Mouse (Mus musculus) limb, embryonic 12.5 days (tissue): ENCODE measurements around the gene Itga6. TPM values are rescaled to one million over a fixed set of nuclear protein-coding genes. Genes with fewer than 3 reads are reported as not detected.

ENCODE experiments used
- ATAC-seq: fragments of 200-750 bp; cut with Nextera tagmentation; 2 replicates; pipeline ENCODE4 v1.8.0; 2017; ENCODE audit warnings: low read depth, moderate TSS enrichment; ENCODE audit not compliant: insufficient number of reproducible peaks, insufficient read depth, low FRiP score, low TSS enrichment
- H3K27ac ChIP-seq: fragments of 300-500 bp; sonication (generic); 2 replicates; pipeline ENCODE4 v1.5.1; 2016; ENCODE audit warnings: mild to moderate bottlenecking, moderate library complexity
- H3K27me3 ChIP-seq: fragments of 300-500 bp; sonication (generic); 2 replicates; pipeline ENCODE4 v1.6.1; 2016; ENCODE audit warnings: mild to moderate bottlenecking, moderate library complexity
- H3K36me3 ChIP-seq: fragments of 300-500 bp; sonication (generic); 2 replicates; pipeline ENCODE4 v1.6.1; 2016; ENCODE audit warnings: mild to moderate bottlenecking, moderate library complexity
- H3K4me1 ChIP-seq: fragments of 300-500 bp; sonication (generic); replicated peaks from 2 replicates; pipeline ENCODE4 v1.6.1; 2016
- H3K4me2 ChIP-seq: fragments of 300-500 bp; sonication (generic); 2 replicates; pipeline ENCODE4 v1.6.1; 2016; ENCODE audit warnings: mild to moderate bottlenecking, moderate library complexity
- H3K4me3 ChIP-seq: fragments of 300-500 bp; sonication (generic); replicated peaks from 2 replicates; pipeline ENCODE4 v1.5.1; 2016; ENCODE audit warnings: mild to moderate bottlenecking
- H3K9ac ChIP-seq: fragments of 300-500 bp; sonication (generic); replicated peaks from 2 replicates; pipeline ENCODE4 v1.6.1; 2016; ENCODE audit warnings: mild to moderate bottlenecking, moderate library complexity
- H3K9me3 ChIP-seq: fragments of 300-500 bp; sonication (generic); 2 replicates; pipeline ENCODE4 v1.6.1; 2016; ENCODE audit warnings: mild to moderate bottlenecking, moderate library complexity
- WGBS: fragments of 180-500 bp; shearing (Covaris S2); methylation state at CpG from one replicate; pipeline ENCODE4 v1.1.7; 2016; 5-methylcytosine and 5-hydroxymethylcytosine counted together
- polyA plus RNA-seq: library from polyadenylated mRNA; unstranded; fragments of >200 nt; fragmentation: Nextera tagmentation; extraction: Ambion mirVana; gene quantifications from 2 replicates; pipeline ENCODE4 v1.2.1, GENCODE M21; 2016

The Itga6 gene
- polyA plus RNA-seq, 1 experiment from 2014 or later, result 30.0 TPM

DNA sequence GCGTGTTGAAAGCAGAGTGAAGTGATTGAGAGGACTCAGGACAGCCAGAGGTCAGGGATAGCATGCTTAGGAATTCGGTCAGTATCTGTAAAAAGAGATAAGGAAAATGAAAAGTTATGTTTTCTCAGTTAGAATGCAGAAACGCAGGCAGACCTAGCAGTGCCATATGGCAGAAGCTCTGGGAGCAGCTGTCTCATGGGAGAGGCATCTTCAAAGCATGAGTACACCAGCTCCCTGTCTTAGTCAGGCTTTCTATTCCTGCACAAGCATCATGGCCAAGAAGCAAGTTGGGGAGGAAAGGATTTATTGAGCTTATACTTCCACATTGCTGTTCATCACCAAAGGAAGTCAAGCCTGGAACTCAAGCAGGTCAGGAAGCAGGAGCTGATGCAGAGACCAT is 119.6 kb downstream of the Itga6 start:
- no peak for ATAC-seq
- Histone ChIP-seq H3K27me3 (no peaks in the 10 kb centered on the region), H3K4me2 (no peak overlapping the region), H3K27ac (no peak overlapping the region), H3K36me3 (no peaks in the 10 kb centered on the region), H3K4me3 (no peak overlapping the region), H3K9ac (no peak overlapping the region), H3K4me1 (peaks cover 4% of the 10 kb centered on the region; the same call in 1 of the 2 replicates), H3K9me3 (no peaks in the 10 kb centered on the region)
- WGBS, result 65% methylated on average over 3 of the region's 3 CpGs

DNA sequence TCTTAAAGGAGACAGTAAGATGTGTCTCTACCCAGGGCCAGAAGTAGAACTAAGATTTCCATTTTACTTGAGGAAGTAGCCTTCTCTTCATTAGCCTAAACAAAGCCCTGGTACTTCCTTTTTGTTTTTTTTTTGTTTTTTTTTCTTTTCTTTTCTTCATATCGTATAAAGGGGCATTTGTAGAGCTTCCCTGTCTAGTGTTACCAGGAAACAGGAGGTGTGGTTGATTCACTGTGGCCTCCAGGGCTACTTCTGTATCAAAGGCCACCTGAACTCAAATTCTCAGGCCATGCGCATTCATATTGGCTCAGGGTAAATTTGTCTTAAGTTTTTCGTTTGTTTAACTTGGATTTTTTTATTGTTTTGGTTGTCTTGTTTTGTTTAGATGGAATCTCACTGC is 120.5 kb downstream of the Itga6 start:
- ATAC-seq, result no peak
- H3K4me2 ChIP-seq, result no peak overlapping the region
- no peak overlapping the region for H3K9ac ChIP-seq
- no peak overlapping the region for H3K4me3 ChIP-seq
- H3K27me3 ChIP-seq, result no peaks in the 10 kb centered on the region
- WGBS, result 70% methylated on average over 3 of the region's 3 CpGs
- H3K27ac ChIP-seq, result no peak overlapping the region
- no peaks in the 10 kb centered on the region for H3K9me3 ChIP-seq
- H3K36me3 ChIP-seq, result no peaks in the 10 kb centered on the region
- H3K4me1 ChIP-seq, result peaks cover 4% of the 10 kb centered on the region; the same call in 1 of the 2 replicates

DNA sequence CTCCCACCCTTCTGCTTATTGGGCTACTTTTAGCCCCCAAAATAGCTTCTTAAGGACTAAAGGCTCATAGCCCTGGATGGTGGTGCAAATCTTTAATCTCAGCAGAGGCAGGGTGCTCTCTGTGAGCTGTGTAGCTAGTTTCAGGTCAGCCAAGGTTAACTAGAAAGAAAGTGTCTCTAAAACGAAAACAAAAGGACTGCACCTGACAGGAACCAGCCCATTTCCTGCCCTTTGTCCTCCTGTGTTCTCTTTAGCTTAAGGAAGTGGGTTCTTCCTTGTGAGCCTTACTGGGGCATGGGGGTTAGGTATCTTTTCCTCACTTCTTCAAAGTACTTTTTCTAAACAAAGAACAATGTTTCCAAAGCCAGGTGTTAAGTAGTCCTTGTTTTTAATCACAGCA is 121.1 kb downstream of the Itga6 start:
- no peaks in the 10 kb centered on the region for H3K9me3 ChIP-seq
- H3K27ac ChIP-seq, result no peak overlapping the region
- H3K4me3 ChIP-seq, result no peak overlapping the region
- no peaks in the 10 kb centered on the region for H3K36me3 ChIP-seq
- no peaks in the 10 kb centered on the region for H3K27me3 ChIP-seq
- 53% methylated on average over 1 of the region's 1 CpGs for WGBS
- peaks cover 4% of the 10 kb centered on the region; the same call in 1 of the 2 replicates for H3K4me1 ChIP-seq
- no peak for ATAC-seq
- H3K4me2 ChIP-seq, result no peak overlapping the region
- no peak overlapping the region for H3K9ac ChIP-seq

DNA sequence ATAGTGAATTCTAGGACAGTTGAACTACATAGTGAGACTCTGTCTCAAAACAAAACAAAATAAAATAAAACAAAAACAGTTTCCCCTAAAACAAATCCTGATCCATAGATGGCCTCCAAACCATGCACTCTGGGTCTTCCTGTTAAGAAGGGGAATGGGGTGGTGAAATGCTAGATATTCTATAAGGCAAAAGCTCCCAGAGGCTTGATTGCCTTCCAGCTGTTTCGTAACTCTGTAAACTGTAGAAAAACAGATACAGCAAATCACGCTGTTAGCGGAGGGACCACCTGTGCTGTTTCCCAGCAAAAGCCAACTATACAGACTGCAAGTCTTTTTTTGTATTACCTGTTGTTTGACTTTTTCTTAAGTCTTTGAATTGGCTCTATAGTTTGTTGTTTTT is 121.6 kb downstream of the Itga6 start:
- ATAC-seq, result no peak
- no peak overlapping the region for H3K4me3 ChIP-seq
- WGBS, result 58% methylated on average over 3 of the region's 3 CpGs

DNA sequence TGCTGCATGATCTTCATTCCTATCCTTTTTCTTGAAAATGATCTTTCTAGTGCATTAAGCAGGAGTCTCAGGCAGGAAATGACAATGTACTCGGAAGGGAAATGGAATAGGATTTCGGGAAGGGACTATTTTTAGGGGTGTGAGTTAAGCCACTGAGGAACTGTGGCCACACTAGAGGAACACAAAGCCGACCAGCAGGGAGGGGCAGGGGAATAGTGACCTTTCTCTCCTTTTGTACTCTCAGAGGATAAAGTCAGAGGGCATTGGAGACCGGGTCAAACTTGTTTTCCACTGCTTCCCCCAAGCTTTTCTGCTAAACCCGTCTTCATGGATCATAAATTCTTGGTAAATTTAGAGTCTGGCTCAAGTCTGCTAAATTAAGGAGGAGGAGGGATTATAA is 122.1 kb downstream of the Itga6 start:
- 29% methylated on average over 5 of the region's 5 CpGs for WGBS
- Histone ChIP-seq H3K4me1 (peaks cover 4% of the 10 kb centered on the region; the same call in 1 of the 2 replicates), H3K27me3 (no peaks in the 10 kb centered on the region), H3K4me2 (no peak overlapping the region), H3K27ac (no peak overlapping the region), H3K4me3 (no peak overlapping the region), H3K9me3 (no peaks in the 10 kb centered on the region), H3K9ac (no peak overlapping the region), H3K36me3 (no peaks in the 10 kb centered on the region)
- no peak for ATAC-seq

More for the DNA sequence above, 121.6 kb downstream of the Itga6 start:
- H3K9ac ChIP-seq, result no peak overlapping the region
- H3K27ac ChIP-seq, result no peak overlapping the region
- H3K4me1 ChIP-seq, result peaks cover 4% of the 10 kb centered on the region; the same call in 1 of the 2 replicates
- H3K9me3 ChIP-seq, result no peaks in the 10 kb centered on the region
- no peaks in the 10 kb centered on the region for H3K27me3 ChIP-seq
- H3K4me2 ChIP-seq, result no peak overlapping the region
- H3K36me3 ChIP-seq, result no peaks in the 10 kb centered on the region

DNA sequence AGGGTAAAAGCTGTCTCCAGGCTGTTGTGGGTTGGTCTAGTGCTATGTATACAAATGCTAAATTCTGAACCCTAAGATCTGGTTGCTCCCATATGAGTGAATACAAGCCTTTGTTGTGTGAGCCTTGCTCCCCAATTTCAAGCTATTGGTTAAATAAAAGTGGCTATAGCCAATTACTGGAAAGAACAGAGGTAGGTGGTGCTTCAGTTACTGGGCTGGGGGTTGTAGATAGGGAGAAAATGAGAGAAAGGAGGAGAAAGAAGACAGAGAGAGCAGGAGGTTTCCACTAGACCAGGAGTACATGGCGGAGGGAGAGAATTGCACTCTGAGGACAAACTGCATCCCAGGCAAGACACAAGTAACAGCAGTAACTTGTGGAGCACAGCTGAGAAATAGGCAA is 122.8 kb downstream of the Itga6 start:
- Histone ChIP-seq H3K4me1 (peaks cover 4% of the 10 kb centered on the region; the same call in 1 of the 2 replicates), H3K9me3 (no peaks in the 10 kb centered on the region), H3K9ac (no peak overlapping the region), H3K27me3 (no peaks in the 10 kb centered on the region), H3K4me3 (no peak overlapping the region), H3K4me2 (no peak overlapping the region), H3K27ac (no peak overlapping the region), H3K36me3 (no peaks in the 10 kb centered on the region)
- WGBS, result 89% methylated on average over 1 of the region's 1 CpGs
- ATAC-seq, result no peak

DNA sequence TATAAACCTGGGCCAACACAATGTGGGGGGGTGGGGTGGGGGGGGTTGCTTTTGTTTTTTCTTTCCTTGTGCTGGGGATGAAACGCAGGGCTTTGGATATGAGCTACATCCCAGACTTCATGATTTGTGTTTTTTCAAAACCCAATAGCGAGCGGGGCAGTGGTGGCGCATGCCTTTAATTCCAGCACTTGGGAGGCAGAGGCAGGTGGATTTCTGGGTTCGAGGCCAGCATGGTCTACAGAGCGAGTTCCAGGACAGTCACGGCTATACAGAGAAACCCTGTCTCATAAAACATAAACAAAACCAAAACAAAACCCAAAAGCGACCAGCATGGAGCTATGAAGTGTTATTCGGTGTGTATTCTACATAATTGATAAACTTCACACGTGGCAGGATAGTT is 126.7 kb downstream of the Itga6 start:
- Histone ChIP-seq H3K27me3 (no peaks in the 10 kb centered on the region), H3K27ac (no peak overlapping the region), H3K4me3 (no peak overlapping the region), H3K4me1 (peaks cover 19% of the 10 kb centered on the region; the same call in 1 of the 2 replicates), H3K4me2 (peak overlapping the region; percentile 70), H3K36me3 (no peaks in the 10 kb centered on the region), H3K9me3 (no peaks in the 10 kb centered on the region), H3K9ac (no peak overlapping the region)
- whole genome bisulfite sequencing, result 82% methylated on average over 10 of the region's 10 CpGs
- no peak for ATAC-seq

DNA sequence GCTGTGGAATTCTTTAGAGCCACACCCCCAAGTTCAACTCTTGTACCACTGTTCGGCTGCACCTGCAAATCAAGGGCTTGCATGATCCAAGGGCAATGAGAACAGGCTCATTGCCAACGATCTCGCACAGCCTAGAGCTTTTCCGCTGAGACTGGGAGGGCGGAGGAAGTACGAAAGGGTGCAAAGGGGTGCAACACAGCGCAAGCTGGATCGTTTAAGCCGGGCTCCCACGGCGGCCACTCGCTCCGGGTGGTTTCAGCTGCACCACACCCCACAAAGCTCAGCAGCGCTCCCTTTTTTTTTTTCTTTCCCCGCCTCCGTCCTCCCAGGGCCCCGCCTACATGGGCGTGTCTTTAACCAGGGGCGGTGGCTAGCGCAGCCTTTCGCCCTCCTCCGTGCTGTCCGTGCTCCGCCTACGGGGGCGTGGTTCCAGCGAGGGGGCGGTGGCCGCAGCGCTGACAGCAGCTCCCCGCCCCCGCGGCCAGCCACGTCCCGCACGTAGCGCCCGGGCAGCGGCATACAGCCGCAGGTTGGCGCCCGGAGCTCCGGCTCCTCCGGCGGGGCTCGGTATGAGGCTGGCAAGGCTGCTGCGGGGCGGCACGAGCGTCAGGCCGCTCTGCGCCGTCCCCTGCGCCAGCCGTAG is 127.5 kb downstream of the Itga6 start, which contains the start of gene Pdk1:
Gene Pdk1 (plus strand): TSS at position 424 of the 643 bp plus-strand sequence.
- under 1% methylated on average over 43 of the region's 55 CpGs for WGBS
- H3K27ac ChIP-seq, result peak within 1 kb of the TSS; percentile 93
- peak within 1 kb of the TSS; percentile 79 for H3K4me3 ChIP-seq
- no peaks in the 10 kb centered on the region for H3K27me3 ChIP-seq
- H3K4me2 ChIP-seq, result peak within 1 kb of the TSS; percentile 70
- H3K9me3 ChIP-seq, result no peaks in the 10 kb centered on the region
- H3K4me1 ChIP-seq, result peaks cover 15% of the 10 kb centered on the region; the same call in 1 of the 2 replicates
- ATAC-seq, result peak; percentile 97
- H3K9ac ChIP-seq, result peak within 1 kb of the TSS; percentile 84
- peaks cover 3% of the 10 kb centered on the region; the same call in 1 of the 2 replicates for H3K36me3 ChIP-seq

DNA sequence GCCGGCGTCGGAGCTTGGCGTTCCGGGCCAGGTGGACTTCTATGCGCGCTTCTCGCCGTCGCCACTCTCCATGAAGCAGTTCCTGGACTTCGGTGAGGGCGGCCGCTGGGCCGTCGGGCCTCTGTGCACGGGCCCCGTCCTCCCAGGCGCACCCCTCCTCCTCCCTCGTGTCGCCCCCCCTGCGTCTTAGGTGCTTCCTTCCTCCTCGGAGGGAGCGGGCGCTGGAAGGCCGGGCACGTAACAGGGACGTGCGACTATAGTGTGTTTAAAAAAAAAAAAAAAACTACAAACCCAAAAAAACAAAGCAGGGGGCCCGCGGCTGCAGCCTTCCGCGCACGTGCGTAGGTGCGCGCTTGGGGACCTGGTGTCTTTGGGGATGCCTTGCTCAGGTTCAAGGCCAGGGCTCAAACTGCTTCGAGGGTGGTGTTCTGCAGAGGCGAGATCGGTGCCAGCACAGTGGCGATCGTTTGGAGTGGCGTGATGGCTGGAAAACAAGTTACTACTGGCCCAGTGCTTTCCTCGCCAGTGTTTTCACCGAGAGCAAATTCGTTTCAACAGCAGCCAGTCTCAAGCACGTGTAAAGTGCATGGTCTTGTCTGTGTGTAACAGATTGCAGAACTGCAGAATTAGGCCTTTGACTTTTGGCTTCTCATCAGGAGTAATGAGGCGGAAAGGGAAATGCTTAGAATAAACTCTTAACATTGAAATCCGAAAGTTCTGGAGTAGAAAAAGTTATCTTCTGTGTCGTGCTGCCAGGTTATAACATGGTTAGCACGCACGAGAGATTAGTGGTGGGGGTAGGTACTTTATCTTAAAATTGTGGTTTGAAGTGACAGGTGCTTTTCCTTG is 128.3 kb downstream of the Itga6 start:
- 4% methylated on average over 51 of the region's 51 CpGs for WGBS
- Histone ChIP-seq H3K4me3 (peak overlapping the region; percentile 79), H3K27me3 (no peaks in the 10 kb centered on the region), H3K4me2 (peak overlapping the region; percentile 70), H3K9me3 (no peaks in the 10 kb centered on the region), H3K27ac (peak overlapping the region; percentile 93), H3K36me3 (peaks cover 9% of the 10 kb centered on the region; the same call in 1 of the 2 replicates), H3K4me1 (peaks cover 15% of the 10 kb centered on the region; the same call in 1 of the 2 replicates), H3K9ac (peak overlapping the region; percentile 84)
- ATAC-seq, result peak; percentile 55

DNA sequence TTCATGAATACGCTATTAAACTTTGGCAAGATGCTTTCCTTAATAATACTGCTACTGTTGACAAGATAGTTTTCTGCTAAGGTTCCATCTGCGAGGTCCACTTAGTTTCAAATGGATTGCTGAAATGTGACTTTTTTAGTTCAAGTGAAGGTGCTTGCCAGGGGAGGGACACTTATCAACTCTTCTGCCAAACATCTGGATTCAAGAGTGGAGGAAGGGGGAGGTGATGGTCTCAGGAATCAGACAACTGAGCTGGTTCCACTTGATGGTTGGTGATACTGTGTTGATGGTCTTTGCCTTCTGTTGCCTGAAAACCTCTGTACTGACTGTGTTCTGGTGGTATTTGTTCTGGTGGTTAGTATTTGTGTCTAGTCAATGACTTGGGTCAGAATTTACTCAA is 129.0 kb downstream of the Itga6 start:
- no peaks in the 10 kb centered on the region for H3K27me3 ChIP-seq
- peaks cover 15% of the 10 kb centered on the region; the same call in 1 of the 2 replicates for H3K4me1 ChIP-seq
- ATAC-seq, result no peak
- H3K9ac ChIP-seq, result no peak overlapping the region
- H3K36me3 ChIP-seq, result peaks cover 10% of the 10 kb centered on the region
- WGBS, result 72% methylated on average over 2 of the region's 2 CpGs
- H3K9me3 ChIP-seq, result no peaks in the 10 kb centered on the region
- no peak overlapping the region for H3K27ac ChIP-seq
- H3K4me2 ChIP-seq, result peak overlapping the region; percentile 70
- H3K4me3 ChIP-seq, result peak overlapping the region; percentile 79

DNA sequence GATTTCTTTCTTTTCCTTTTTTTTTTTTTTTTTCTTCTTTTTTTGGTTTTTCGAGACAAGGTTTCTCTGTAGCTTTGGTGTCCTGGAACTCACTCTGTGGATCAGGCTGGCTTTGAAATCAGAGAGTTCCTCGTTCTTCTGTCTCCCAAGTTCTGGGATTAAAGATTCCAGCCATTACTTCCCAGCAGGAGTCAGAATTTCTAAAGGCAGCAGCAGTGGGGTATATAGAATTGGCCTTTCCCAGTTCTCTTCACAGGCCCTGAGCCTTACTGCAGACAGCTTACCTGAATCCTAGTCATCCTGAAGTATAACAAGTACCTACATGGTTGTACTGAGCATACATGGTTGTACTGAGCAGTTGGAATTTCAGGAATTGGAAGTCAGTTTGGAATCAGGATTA is 129.4 kb downstream of the Itga6 start:
- ATAC-seq, result no peak
- no peaks in the 10 kb centered on the region for H3K27me3 ChIP-seq
- no peaks in the 10 kb centered on the region for H3K9me3 ChIP-seq
- H3K36me3 ChIP-seq, result peaks cover 13% of the 10 kb centered on the region
- 0 out of 2 replicates have a peak overlapping the region, but pooled peaks have one; percentile 3 for H3K4me3 ChIP-seq
- H3K27ac ChIP-seq, result no peak overlapping the region
- 60% methylated on average over 2 of the region's 2 CpGs for WGBS
- H3K4me1 ChIP-seq, result peaks cover 15% of the 10 kb centered on the region; the same call in 1 of the 2 replicates
- H3K4me2 ChIP-seq, result peak overlapping the region; percentile 70; the same call in 1 of the 2 replicates
- H3K9ac ChIP-seq, result no peak overlapping the region
